Mouse (Mus musculus): ENCODE data around the gene Ang5.
"Not testable (repeated sequence)": the region's sequence is repeated elsewhere in the genome, so short reads cannot be mapped to it uniquely, and the experiment has no call there.

DNA sequence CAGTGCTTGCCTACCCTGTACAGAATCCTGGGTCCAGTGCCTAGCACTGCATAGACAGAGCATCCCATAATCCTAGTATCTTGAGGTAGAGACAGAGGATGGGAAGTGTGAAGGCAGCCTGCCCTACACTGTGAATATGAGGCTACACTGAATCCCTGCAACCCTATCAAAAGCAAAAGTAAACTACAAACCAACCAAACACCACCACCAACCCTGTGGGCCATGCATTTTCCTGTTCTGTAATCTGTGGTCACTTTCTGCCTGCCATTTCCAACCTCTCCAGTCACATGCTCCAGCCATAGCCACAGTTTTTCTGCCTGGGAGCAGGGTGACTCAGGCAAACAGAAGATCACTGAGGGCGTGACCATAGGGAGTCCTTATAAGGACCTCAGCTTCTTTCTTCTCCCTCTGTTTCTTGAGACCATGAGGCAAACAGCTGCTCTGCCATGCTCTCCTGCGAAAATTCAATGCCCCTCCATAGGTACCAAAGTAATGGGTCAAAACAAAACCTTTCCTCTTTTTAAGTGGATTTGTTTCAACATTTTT lies 41.7 kb downstream of the Ang5 start:
- not testable (repeated sequence) for TF ChIP-seq GATA1 (IDR thresholded peaks at IDR 0.05; ENCODE audit: borderline replicate concordance, low read length); FLI1 (IDR thresholded peaks at IDR 0.05; ENCODE audit: low read length)
